Mouse (Mus musculus) cortical plate, adult 2 months (tissue): ENCODE data around the gene Mrtfa.

Experiments
- CTCF ChIP-seq: fragments of 200-500 bp; IDR thresholded peaks from 2 replicates; pipeline ENCODE4 v1.5.1; 2011; ENCODE audit warnings: mild to moderate bottlenecking, control low read depth, low read length; ENCODE audit not compliant: insufficient read depth; ENCODE audit errors: extremely low read depth
- POLR2A ChIP-seq: fragments of 200-500 bp; IDR thresholded peaks from 2 replicates; pipeline ENCODE4 v1.6.1; 2011; ENCODE audit warnings: mild to moderate bottlenecking, low read length, control low read depth; ENCODE audit not compliant: insufficient read depth; ENCODE audit errors: extremely low read depth

DNA sequence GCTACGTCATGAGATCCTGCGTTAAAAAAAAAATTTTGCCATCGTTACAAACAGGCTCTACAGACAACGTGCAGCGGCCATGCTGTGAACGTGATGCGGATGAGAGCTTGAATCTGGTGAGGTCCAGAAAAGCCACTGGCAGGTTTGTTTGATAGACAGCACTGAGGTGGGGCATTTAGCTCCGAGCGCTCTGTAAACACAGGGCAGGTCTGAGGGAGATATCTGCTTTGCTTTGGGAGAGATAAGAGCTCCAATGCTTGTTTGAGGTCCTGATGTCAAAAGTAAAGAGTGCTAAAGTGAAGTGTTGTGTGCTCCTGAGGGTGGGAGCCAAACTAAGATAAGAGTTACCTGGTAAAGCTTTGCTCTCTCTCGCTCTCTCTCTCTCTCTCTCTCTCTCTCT is 6.6 kb upstream of the Mrtfa start:
- TF ChIP-seq POLR2A (no peak), CTCF (no peak)
